Mouse (Mus musculus): ENCODE data around the gene Tssc4. TPM values are rescaled to one million over a fixed set of nuclear protein-coding genes. Genes with fewer than 3 reads are reported as not detected.
A peak's percentile ranks its signal among the peaks of the same experiment; 100 is the strongest.

Gene Tssc4
- 10 to 100 TPM; 34.8 to 52.8 TPM for polyA plus RNA-seq (2017; shearing (Covaris generic))

- peak; percentile 94 for ATAC-seq
Observed at GRCm38 (mm10) chr7:143068882-143069591, at the start of gene Tssc4. Gene Tssc4 (plus strand): TSS chr7:143069249.

- ATAC-seq: no peak
Observed at GRCm38 (mm10) chr7:143020040-143020439, 49.0 kb upstream of the Tssc4 start.

- no peak for ATAC-seq
Observed at GRCm38 (mm10) chr7:143020764-143021163, 48.3 kb upstream of the Tssc4 start.

- ATAC-seq: peak; percentile 76
Observed at GRCm38 (mm10) chr7:143021356-143022164, 47.5 kb upstream of the Tssc4 start.

- ATAC-seq: no peak
Observed at GRCm38 (mm10) chr7:143023499-143023898, 45.5 kb upstream of the Tssc4 start.

GRCm38 (mm10) chr7:143024293-143024692, 44.8 kb upstream of the Tssc4 start:
- ATAC-seq: no peak

- no peak for ATAC-seq
Observed at GRCm38 (mm10) chr7:143025496-143025895, 43.6 kb upstream of the Tssc4 start.

- no peak for ATAC-seq
Observed at GRCm38 (mm10) chr7:143027196-143027595, 41.9 kb upstream of the Tssc4 start.

GRCm38 (mm10) chr7:143031816-143032215, 37.2 kb upstream of the Tssc4 start:
- no peak for ATAC-seq

- ATAC-seq: no peak
Observed at GRCm38 (mm10) chr7:143033581-143033980, 35.5 kb upstream of the Tssc4 start.

GRCm38 (mm10) chr7:143034112-143034511, 34.9 kb upstream of the Tssc4 start:
- no peak for ATAC-seq

GRCm38 (mm10) chr7:143034519-143035450, 34.3 kb upstream of the Tssc4 start:
- ATAC-seq: no peak

GRCm38 (mm10) chr7:143036787-143037186, 32.3 kb upstream of the Tssc4 start:
- no peak for ATAC-seq

GRCm38 (mm10) chr7:143037306-143037705, 31.7 kb upstream of the Tssc4 start:
- ATAC-seq: no peak

- peak; percentile 58 for ATAC-seq
Observed at GRCm38 (mm10) chr7:143038174-143038931, 30.7 kb upstream of the Tssc4 start.

GRCm38 (mm10) chr7:143040561-143040960, 28.5 kb upstream of the Tssc4 start:
- ATAC-seq: no peak

- no peak for ATAC-seq
Observed at GRCm38 (mm10) chr7:143041138-143041822, 27.8 kb upstream of the Tssc4 start.

GRCm38 (mm10) chr7:143042089-143042488, 27.0 kb upstream of the Tssc4 start:
- ATAC-seq: no peak

GRCm38 (mm10) chr7:143042897-143043300, 26.1 kb upstream of the Tssc4 start:
- no peak for ATAC-seq

GRCm38 (mm10) chr7:143044049-143044825, 24.8 kb upstream of the Tssc4 start:
- no peak for ATAC-seq

- ATAC-seq: no peak
Observed at GRCm38 (mm10) chr7:143044826-143045206, 24.2 kb upstream of the Tssc4 start.
